Mouse (Mus musculus) intestine, postnatal 0 days (tissue): ENCODE data around the gene Pram1. TPM values are rescaled to one million over a fixed set of nuclear protein-coding genes. Genes with fewer than 3 reads are reported as not detected.
"Not testable (repeated sequence)": the region's sequence is repeated elsewhere in the genome, so short reads cannot be mapped to it uniquely, and the experiment has no call there.

Experiments
- ATAC-seq: fragments of 200-750 bp; cut with Nextera tagmentation; 2 replicates; pipeline ENCODE4 v1.8.0; 2017; ENCODE audit warnings: mild to moderate bottlenecking, moderate TSS enrichment, moderate library complexity
- H3K27ac ChIP-seq: fragments of 300-500 bp; sonication (generic); 2 replicates; pipeline ENCODE4 v1.5.1; 2014; ENCODE audit warnings: mild to moderate bottlenecking, low read depth, low read length, moderate library complexity
- H3K27me3 ChIP-seq: fragments of 300-500 bp; sonication (generic); replicated peaks from 2 replicates; pipeline ENCODE4 v1.6.1; 2014; ENCODE audit warnings: low read length, mixed read lengths; ENCODE audit not compliant: control insufficient read depth, insufficient read depth
- H3K36me3 ChIP-seq: fragments of 300-500 bp; sonication (generic); 2 replicates; pipeline ENCODE4 v1.6.1; 2014; ENCODE audit warnings: mild to moderate bottlenecking, moderate library complexity; ENCODE audit not compliant: control insufficient read depth, insufficient read depth
- H3K4me1 ChIP-seq: fragments of 300-500 bp; sonication (generic); replicated peaks from 2 replicates; pipeline ENCODE4 v1.6.1; 2014; ENCODE audit warnings: antibody characterized with exemption, low read length, mixed read lengths; ENCODE audit not compliant: control insufficient read depth, insufficient read depth
- H3K4me2 ChIP-seq: fragments of 300-500 bp; sonication (generic); replicated peaks from 2 replicates; pipeline ENCODE4 v1.6.1; 2014; ENCODE audit warnings: low read depth, mild to moderate bottlenecking, moderate library complexity
- H3K4me3 ChIP-seq: fragments of 300-500 bp; sonication (generic); 2 replicates; pipeline ENCODE4 v1.5.1; 2014; ENCODE audit warnings: low read depth, low read length
- H3K9ac ChIP-seq: fragments of 300-500 bp; sonication (generic); 2 replicates; pipeline ENCODE4 v1.6.1; 2014; ENCODE audit warnings: mild to moderate bottlenecking, low read depth, low read length
- H3K9me3 ChIP-seq: fragments of 300-500 bp; sonication (generic); 2 replicates; pipeline ENCODE4 v1.6.1; 2016; ENCODE audit warnings: mixed run types; ENCODE audit not compliant: control insufficient read depth
- CTCF ChIP-seq: sonication (generic); IDR thresholded peaks from 2 replicates; pipeline ENCODE4 v1.5.1; 2016; ENCODE audit warnings: low read depth, mild to moderate bottlenecking, control low read depth, antibody characterized with exemption, moderate library complexity
- WGBS: fragments of 180-500 bp; shearing (Covaris S2); extraction: QIAGEN DNeasy Blood & Tissue Kit; methylation state at CpG from one replicate; pipeline ENCODE4 v1.1.7; 2014; 5-methylcytosine and 5-hydroxymethylcytosine counted together
- polyA plus RNA-seq: library from polyadenylated mRNA; unstranded; fragments of >200 nt; fragmentation: Nextera tagmentation; extraction: Ambion mirVana; gene quantifications from 2 replicates; pipeline ENCODE4 v1.2.1, GENCODE M21; 2015

The Pram1 gene
- polyA plus RNA-seq, 1 experiment from 2014 or later = 0.25 TPM

GRCm38 (mm10) chr17:33607273-33607672, 30.6 kb upstream of the Pram1 start:
- no peaks in the 10 kb centered on the region for H3K36me3 ChIP-seq
- no peak overlapping the region for H3K4me2 ChIP-seq
- no peak for ATAC-seq
- H3K27ac ChIP-seq = no peak overlapping the region
- H3K27me3 ChIP-seq = no peaks in the 10 kb centered on the region
- H3K9ac ChIP-seq = no peak overlapping the region
- H3K9me3 ChIP-seq = no peaks in the 10 kb centered on the region
- no peaks in the 10 kb centered on the region for H3K4me1 ChIP-seq
- WGBS = 79% methylated on average over 2 of the region's 2 CpGs
- TF ChIP-seq CTCF = no peak
- H3K4me3 ChIP-seq = no peak overlapping the region

- 92% methylated on average over 7 of the region's 7 CpGs for WGBS
- Histone ChIP-seq H3K9me3 (no peaks in the 10 kb centered on the region), H3K27me3 (no peaks in the 10 kb centered on the region), H3K9ac (no peak overlapping the region), H3K27ac (no peak overlapping the region), H3K4me2 (no peak overlapping the region), H3K36me3 (no peaks in the 10 kb centered on the region), H3K4me1 (no peaks in the 10 kb centered on the region), H3K4me3 (no peak overlapping the region)
- TF ChIP-seq CTCF = no peak
- no peak for ATAC-seq
Measured at GRCm38 (mm10) chr17:33610548-33610947, 27.3 kb upstream of the Pram1 start.

- ATAC-seq, H3K4me2 ChIP-seq, H3K36me3 ChIP-seq, H3K4me3 ChIP-seq, H3K9me3 ChIP-seq, H3K4me1 ChIP-seq, H3K27me3 ChIP-seq, H3K27ac ChIP-seq, H3K9ac ChIP-seq: not testable (repeated sequence)
- WGBS = 89% methylated on average over 5 of the region's 5 CpGs
Measured at GRCm38 (mm10) chr17:33613726-33614125, 24.1 kb upstream of the Pram1 start.

- no peaks in the 10 kb centered on the region for H3K27me3 ChIP-seq
- no peak overlapping the region for H3K4me3 ChIP-seq
- no peak overlapping the region for H3K4me2 ChIP-seq
- 91% methylated on average over 3 of the region's 3 CpGs for WGBS
- H3K36me3 ChIP-seq = peaks cover 15% of the 10 kb centered on the region; the same call in 1 of the 2 replicates
- no peaks in the 10 kb centered on the region for H3K9me3 ChIP-seq
- no peak overlapping the region for H3K27ac ChIP-seq
- TF ChIP-seq CTCF = no peak
- no peak overlapping the region for H3K9ac ChIP-seq
- ATAC-seq = no peak
- no peaks in the 10 kb centered on the region; the same call in 1 of the 2 replicates for H3K4me1 ChIP-seq
Measured at GRCm38 (mm10) chr17:33627281-33627680, 10.6 kb upstream of the Pram1 start.

GRCm38 (mm10) chr17:33628621-33629486, 9.0 kb upstream of the Pram1 start, which contains the start of gene Zfp414:
Gene Zfp414 (plus strand): TSS chr17:33629090.
- H3K4me3 ChIP-seq = peak within 1 kb of the TSS; percentile 58
- TF ChIP-seq CTCF = no peak; the same call in 1 of the 2 replicates
- 3% methylated on average over 35 of the region's 35 CpGs for WGBS
- peaks cover 15% of the 10 kb centered on the region; the same call in 1 of the 2 replicates for H3K36me3 ChIP-seq
- peak within 1 kb of the TSS; percentile 64 for H3K9ac ChIP-seq
- peak within 1 kb of the TSS; percentile 65 for H3K4me2 ChIP-seq
- H3K4me1 ChIP-seq = no peaks in the 10 kb centered on the region; the same call in 1 of the 2 replicates
- no peaks in the 10 kb centered on the region for H3K9me3 ChIP-seq
- peak within 1 kb of the TSS; percentile 83 for H3K27ac ChIP-seq
- peak; percentile 93 for ATAC-seq
- H3K27me3 ChIP-seq = no peaks in the 10 kb centered on the region

- H3K4me3 ChIP-seq = peak overlapping the region; percentile 58
- no peaks in the 10 kb centered on the region; the same call in 1 of the 2 replicates for H3K4me1 ChIP-seq
- TF ChIP-seq CTCF = no peak; the same call in 1 of the 2 replicates
- peak overlapping the region; percentile 65 for H3K4me2 ChIP-seq
- H3K9me3 ChIP-seq = no peaks in the 10 kb centered on the region
- H3K9ac ChIP-seq = peak overlapping the region; percentile 64
- WGBS = 60% methylated on average over 12 of the region's 12 CpGs
- peak; percentile 25; the same call in 1 of the 2 replicates for ATAC-seq
- peak overlapping the region; percentile 83 for H3K27ac ChIP-seq
- H3K36me3 ChIP-seq = peaks cover 15% of the 10 kb centered on the region; the same call in 1 of the 2 replicates
- no peaks in the 10 kb centered on the region for H3K27me3 ChIP-seq
Measured at GRCm38 (mm10) chr17:33629487-33630125, 8.2 kb upstream of the Pram1 start.
